Mouse (Mus musculus) limb, embryonic 12.5 days (tissue): ENCODE measurements at regions not wholly inside any gene's neighbourhood (a gene's known extent, or its start where the extent isn't known, plus 50 kb on each side); places are given as distances from the start of the nearest gene placed in this dataset.

Source experiments
- ATAC-seq: fragments of 200-750 bp; cut with Nextera tagmentation; 2 replicates; pipeline ENCODE4 v1.8.0; 2017; ENCODE audit warnings: low read depth, moderate TSS enrichment; ENCODE audit not compliant: insufficient number of reproducible peaks, insufficient read depth, low FRiP score, low TSS enrichment
- H3K27ac ChIP-seq: fragments of 300-500 bp; sonication (generic); 2 replicates; pipeline ENCODE4 v1.5.1; 2016; ENCODE audit warnings: mild to moderate bottlenecking, moderate library complexity
- H3K27me3 ChIP-seq: fragments of 300-500 bp; sonication (generic); 2 replicates; pipeline ENCODE4 v1.6.1; 2016; ENCODE audit warnings: mild to moderate bottlenecking, moderate library complexity
- H3K36me3 ChIP-seq: fragments of 300-500 bp; sonication (generic); 2 replicates; pipeline ENCODE4 v1.6.1; 2016; ENCODE audit warnings: mild to moderate bottlenecking, moderate library complexity
- H3K4me1 ChIP-seq: fragments of 300-500 bp; sonication (generic); replicated peaks from 2 replicates; pipeline ENCODE4 v1.6.1; 2016
- H3K4me2 ChIP-seq: fragments of 300-500 bp; sonication (generic); 2 replicates; pipeline ENCODE4 v1.6.1; 2016; ENCODE audit warnings: mild to moderate bottlenecking, moderate library complexity
- H3K4me3 ChIP-seq: fragments of 300-500 bp; sonication (generic); replicated peaks from 2 replicates; pipeline ENCODE4 v1.5.1; 2016; ENCODE audit warnings: mild to moderate bottlenecking
- H3K9ac ChIP-seq: fragments of 300-500 bp; sonication (generic); replicated peaks from 2 replicates; pipeline ENCODE4 v1.6.1; 2016; ENCODE audit warnings: mild to moderate bottlenecking, moderate library complexity
- H3K9me3 ChIP-seq: fragments of 300-500 bp; sonication (generic); 2 replicates; pipeline ENCODE4 v1.6.1; 2016; ENCODE audit warnings: mild to moderate bottlenecking, moderate library complexity
- WGBS: fragments of 180-500 bp; shearing (Covaris S2); methylation state at CpG from one replicate; pipeline ENCODE4 v1.1.7; 2016; 5-methylcytosine and 5-hydroxymethylcytosine counted together

- no peaks in the 10 kb centered on the region for H3K9me3 ChIP-seq
- 60% methylated on average over 3 of the region's 3 CpGs for WGBS
- no peaks in the 10 kb centered on the region for H3K27me3 ChIP-seq
- no peak overlapping the region for H3K27ac ChIP-seq
- no peak overlapping the region for H3K4me3 ChIP-seq
- no peak overlapping the region for H3K4me2 ChIP-seq
- no peaks in the 10 kb centered on the region for H3K4me1 ChIP-seq
- no peaks in the 10 kb centered on the region for H3K36me3 ChIP-seq
- ATAC-seq: no peak
- no peak overlapping the region for H3K9ac ChIP-seq
Measured at GRCm38 (mm10) chr9:101476223-101476622, 224.6 kb upstream of the Ppp2r3a start.

GRCm38 (mm10) chr9:101473074-101473461, 221.5 kb upstream of the Ppp2r3a start:
- H3K36me3 ChIP-seq: no peaks in the 10 kb centered on the region
- H3K9me3 ChIP-seq: no peaks in the 10 kb centered on the region
- no peak overlapping the region for H3K27ac ChIP-seq
- ATAC-seq: no peak
- no peak overlapping the region for H3K9ac ChIP-seq
- H3K4me3 ChIP-seq: no peak overlapping the region
- no peaks in the 10 kb centered on the region for H3K27me3 ChIP-seq
- H3K4me1 ChIP-seq: no peaks in the 10 kb centered on the region
- WGBS: 80% methylated on average over 4 of the region's 4 CpGs
- no peak overlapping the region for H3K4me2 ChIP-seq

DNA sequence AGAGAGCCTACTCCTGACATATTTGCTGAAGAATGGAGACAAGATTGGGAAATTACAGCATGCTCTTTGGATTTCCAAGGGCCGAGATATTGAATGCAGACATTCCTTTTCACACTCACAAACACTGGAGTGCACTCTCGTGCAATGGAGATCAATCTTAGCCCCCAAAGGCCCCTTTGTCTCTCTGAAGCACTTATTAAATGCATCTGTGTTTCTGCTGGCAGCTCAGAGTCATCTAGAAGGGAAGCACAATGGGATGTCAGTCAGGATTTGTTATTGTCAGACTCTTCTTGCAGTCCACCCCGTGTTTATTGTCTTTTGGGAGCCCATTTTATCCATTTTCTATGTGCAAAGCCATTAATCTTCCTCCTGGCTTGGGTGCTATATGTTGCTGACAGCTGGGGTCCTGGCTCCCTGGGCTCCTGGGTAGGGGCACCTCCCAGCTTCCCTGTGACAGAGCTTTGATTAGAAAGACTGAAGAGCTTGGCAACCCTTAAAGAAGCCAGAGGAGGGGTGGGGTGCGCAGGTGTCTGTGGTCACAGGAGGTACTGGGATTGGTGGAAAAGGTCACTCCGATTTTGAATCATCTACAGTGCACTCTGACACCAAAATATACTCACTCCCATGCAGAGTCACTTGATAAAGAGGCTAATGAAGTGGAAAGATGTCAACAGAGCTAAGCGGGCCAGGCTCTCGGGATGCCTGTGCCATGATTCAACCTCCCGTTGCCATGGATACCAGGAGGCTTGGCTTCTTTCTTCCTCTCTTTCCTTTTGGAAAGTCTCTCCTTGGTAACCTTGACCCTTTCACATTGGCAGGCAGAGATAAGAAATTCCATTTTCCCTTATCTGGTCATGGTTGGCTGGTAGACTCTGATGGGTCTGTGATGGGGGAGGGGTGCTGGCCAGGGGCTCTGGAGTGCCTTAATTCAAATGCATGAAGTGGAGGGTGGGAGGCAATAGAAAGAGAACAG, 220.8 kb upstream of the Ppp2r3a start:
- Histone ChIP-seq H3K4me3 (no peak overlapping the region), H3K9me3 (no peaks in the 10 kb centered on the region), H3K27ac (no peak overlapping the region), H3K4me1 (no peaks in the 10 kb centered on the region), H3K4me2 (no peak overlapping the region), H3K27me3 (no peaks in the 10 kb centered on the region), H3K9ac (no peak overlapping the region), H3K36me3 (no peaks in the 10 kb centered on the region)
- WGBS: 78% methylated on average over 8 of the region's 8 CpGs
- no peak for ATAC-seq

- H3K9me3 ChIP-seq: no peaks in the 10 kb centered on the region
- no peaks in the 10 kb centered on the region for H3K27me3 ChIP-seq
- no peak overlapping the region for H3K9ac ChIP-seq
- no peak overlapping the region for H3K27ac ChIP-seq
- H3K4me3 ChIP-seq: no peak overlapping the region
- H3K4me2 ChIP-seq: no peak overlapping the region
- no peaks in the 10 kb centered on the region for H3K36me3 ChIP-seq
- WGBS: 85% methylated on average over 3 of the region's 3 CpGs
- H3K4me1 ChIP-seq: no peaks in the 10 kb centered on the region
- ATAC-seq: no peak
Measured at GRCm38 (mm10) chr9:101471665-101472064, 220.1 kb upstream of the Ppp2r3a start.

DNA sequence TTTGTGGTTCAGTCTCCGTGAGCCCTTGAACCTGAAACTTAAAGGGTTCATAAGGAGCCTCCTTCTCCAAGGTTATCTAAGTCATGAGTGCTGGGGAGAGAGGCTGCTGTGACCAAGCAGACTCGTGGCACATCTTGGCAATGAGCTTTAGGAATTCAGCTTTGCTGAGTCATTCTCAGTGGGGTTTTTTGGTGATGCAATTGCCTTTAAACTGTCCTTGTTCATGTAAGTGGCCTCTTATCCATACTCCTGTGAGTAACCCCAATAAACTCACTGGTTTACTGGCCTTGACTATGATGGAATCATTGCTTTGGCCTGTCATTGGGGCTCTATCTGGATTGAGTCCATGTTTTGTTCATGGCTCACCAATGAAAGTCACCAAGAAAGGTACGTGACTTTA, 218.2 kb upstream of the Ppp2r3a start:
- ATAC-seq: no peak
- Histone ChIP-seq H3K4me2 (no peak overlapping the region), H3K4me1 (no peaks in the 10 kb centered on the region), H3K36me3 (no peaks in the 10 kb centered on the region), H3K27ac (no peak overlapping the region), H3K27me3 (no peaks in the 10 kb centered on the region), H3K4me3 (no peak overlapping the region), H3K9me3 (no peaks in the 10 kb centered on the region), H3K9ac (no peak overlapping the region)
- 85% methylated on average over 3 of the region's 3 CpGs for WGBS

- ATAC-seq: no peak
Measured at GRCm38 (mm10) chr9:101464727-101465427, 213.3 kb upstream of the Ppp2r3a start.

GRCm38 (mm10) chr9:101458947-101459627, 207.5 kb upstream of the Ppp2r3a start:
- Histone ChIP-seq H3K9me3 (no peaks in the 10 kb centered on the region), H3K4me2 (no peak overlapping the region), H3K9ac (no peak overlapping the region), H3K27ac (no peak overlapping the region), H3K4me3 (no peak overlapping the region), H3K4me1 (0 out of 2 replicates have a peak, but pooled peaks cover 4% of the 10 kb centered on the region), H3K27me3 (peaks cover 8% of the 10 kb centered on the region; the same call in 1 of the 2 replicates), H3K36me3 (no peaks in the 10 kb centered on the region)
- WGBS: 28% methylated on average over 11 of the region's 11 CpGs
- ATAC-seq: no peak

More at GRCm38 (mm10) chr9:101464727-101465427, 213.3 kb upstream of the Ppp2r3a start:
- Histone ChIP-seq H3K4me2 (no peak overlapping the region), H3K36me3 (no peaks in the 10 kb centered on the region), H3K9me3 (no peaks in the 10 kb centered on the region), H3K27ac (no peak overlapping the region), H3K9ac (no peak overlapping the region), H3K27me3 (0 out of 2 replicates have a peak, but pooled peaks cover 3% of the 10 kb centered on the region), H3K4me3 (no peak overlapping the region), H3K4me1 (no peaks in the 10 kb centered on the region)
- 67% methylated on average over 18 of the region's 18 CpGs for WGBS

GRCm38 (mm10) chr9:101458306-101458946, 206.8 kb upstream of the Ppp2r3a start:
- peaks cover 8% of the 10 kb centered on the region; the same call in 1 of the 2 replicates for H3K27me3 ChIP-seq
- H3K4me2 ChIP-seq: no peak overlapping the region
- H3K9me3 ChIP-seq: no peaks in the 10 kb centered on the region
- H3K4me1 ChIP-seq: 0 out of 2 replicates have a peak, but pooled peaks cover 4% of the 10 kb centered on the region
- H3K36me3 ChIP-seq: no peaks in the 10 kb centered on the region
- no peak overlapping the region for H3K4me3 ChIP-seq
- no peak overlapping the region for H3K27ac ChIP-seq
- H3K9ac ChIP-seq: no peak overlapping the region
- ATAC-seq: no peak
- WGBS: 61% methylated on average over 10 of the region's 10 CpGs

GRCm38 (mm10) chr9:101446316-101446715, 194.7 kb upstream of the Ppp2r3a start:
- Histone ChIP-seq H3K4me3 (no peak overlapping the region), H3K27ac (no peak overlapping the region)

GRCm38 (mm10) chr9:101445764-101446163, 194.2 kb upstream of the Ppp2r3a start:
- no peak for ATAC-seq
- WGBS: 94% methylated on average over 5 of the region's 5 CpGs
- H3K4me1 ChIP-seq: no peaks in the 10 kb centered on the region; the same call in 1 of the 2 replicates

More at GRCm38 (mm10) chr9:101446316-101446715, 194.7 kb upstream of the Ppp2r3a start:
- H3K4me1 ChIP-seq: no peaks in the 10 kb centered on the region; the same call in 1 of the 2 replicates
- H3K27me3 ChIP-seq: no peaks in the 10 kb centered on the region
- WGBS: 79% methylated on average over 2 of the region's 2 CpGs
- H3K9ac ChIP-seq: no peak overlapping the region
- H3K36me3 ChIP-seq: no peaks in the 10 kb centered on the region
- H3K4me2 ChIP-seq: no peak overlapping the region
- no peaks in the 10 kb centered on the region for H3K9me3 ChIP-seq
- ATAC-seq: no peak

More at GRCm38 (mm10) chr9:101445764-101446163, 194.2 kb upstream of the Ppp2r3a start:
- Histone ChIP-seq H3K9me3 (no peaks in the 10 kb centered on the region), H3K27ac (no peak overlapping the region), H3K4me3 (no peak overlapping the region), H3K36me3 (no peaks in the 10 kb centered on the region), H3K9ac (no peak overlapping the region), H3K4me2 (no peak overlapping the region), H3K27me3 (no peaks in the 10 kb centered on the region)
